Mouse (Mus musculus) thymus, postnatal 4 days (tissue): ENCODE measurements around the gene Atn1.
A peak's percentile ranks its signal among the peaks of the same experiment; 100 is the strongest.

Source experiments
- DNase-seq: peaks from one replicate; pipeline ENCODE4 v3.0.0; 2021

Atn1 gene

GRCm38 (mm10) chr6:124740211-124740887, 16.0 kb downstream of the Atn1 start:
- no peak for DNase-seq

- DNase-seq = peak; percentile 41
These were observed 17.0 kb downstream of the Atn1 start for GRCm38 (mm10) chr6:124739231-124739796.

- DNase-seq = peak; percentile 71
These were observed 17.8 kb downstream of the Atn1 start, which contains the start of gene Ptpn6 for GRCm38 (mm10) chr6:124738511-124739023. Ptpn6 (minus strand) TSS chr6:124738714.

GRCm38 (mm10) chr6:124737040-124737439, 19.3 kb downstream of the Atn1 start:
- no peak for DNase-seq

GRCm38 (mm10) chr6:124734417-124734816, 21.9 kb downstream of the Atn1 start:
- DNase-seq = no peak

GRCm38 (mm10) chr6:124732476-124733370, 23.6 kb downstream of the Atn1 start:
- DNase-seq = peak; percentile 84

- DNase-seq = no peak
These were observed 25.3 kb downstream of the Atn1 start for GRCm38 (mm10) chr6:124731038-124731437.

- DNase-seq = no peak
These were observed 26.2 kb downstream of the Atn1 start for GRCm38 (mm10) chr6:124729850-124730705.

GRCm38 (mm10) chr6:124728621-124729020, 27.7 kb downstream of the Atn1 start:
- DNase-seq = no peak

- no peak for DNase-seq
These were observed 31.9 kb downstream of the Atn1 start for GRCm38 (mm10) chr6:124724472-124724871.

- no peak for DNase-seq
These were observed 32.8 kb downstream of the Atn1 start for GRCm38 (mm10) chr6:124723541-124723940.

- no peak for DNase-seq
These were observed 33.3 kb downstream of the Atn1 start for GRCm38 (mm10) chr6:124722876-124723473.

GRCm38 (mm10) chr6:124720904-124721303, 35.4 kb downstream of the Atn1 start:
- peak; percentile 60 for DNase-seq

- DNase-seq = peak; percentile 47
These were observed 36.9 kb downstream of the Atn1 start for GRCm38 (mm10) chr6:124719354-124719978.

GRCm38 (mm10) chr6:124718703-124719102, 37.6 kb downstream of the Atn1 start:
- no peak for DNase-seq

GRCm38 (mm10) chr6:124717968-124718367, 38.4 kb downstream of the Atn1 start:
- no peak for DNase-seq

- DNase-seq = peak; percentile 66
These were observed 39.3 kb downstream of the Atn1 start for GRCm38 (mm10) chr6:124716864-124717490.

GRCm38 (mm10) chr6:124712918-124713317, 43.4 kb downstream of the Atn1 start:
- DNase-seq = no peak

- DNase-seq = peak; percentile 99
These were observed 44.2 kb downstream of the Atn1 start, which contains the start of the genes Emg1 and Phb2 for GRCm38 (mm10) chr6:124711824-124712782. Emg1 (minus strand) TSS chr6:124712178. Phb2 (plus strand) TSS chr6:124712336.
